Mouse (Mus musculus): ENCODE measurements around the gene Cox8c.

Cox8c gene

DNA sequence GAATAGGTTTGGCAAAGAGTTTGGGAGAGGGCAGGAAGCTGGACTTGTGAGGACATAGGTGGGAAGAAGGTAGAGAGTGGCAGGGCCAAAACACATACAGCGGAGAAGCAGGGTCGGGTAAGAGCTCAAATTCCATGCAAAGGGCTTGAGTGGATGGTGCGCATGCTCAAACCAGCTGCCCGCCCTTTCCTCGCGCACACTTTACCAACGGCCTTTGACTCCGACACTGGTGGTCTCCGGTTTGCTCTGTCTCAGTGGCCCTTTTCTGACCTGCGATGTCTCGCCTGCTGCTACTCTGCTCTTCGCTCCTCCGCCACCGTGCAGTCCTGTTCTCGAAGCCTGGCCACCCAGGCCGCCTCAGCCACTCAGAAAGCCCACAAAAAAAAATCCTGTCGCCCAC, at the start of gene Cox8c:
TSS of gene Cox8c (plus strand) at position 226 of the 400 bp plus-strand sequence.
- DNase-seq: no peak

DNA sequence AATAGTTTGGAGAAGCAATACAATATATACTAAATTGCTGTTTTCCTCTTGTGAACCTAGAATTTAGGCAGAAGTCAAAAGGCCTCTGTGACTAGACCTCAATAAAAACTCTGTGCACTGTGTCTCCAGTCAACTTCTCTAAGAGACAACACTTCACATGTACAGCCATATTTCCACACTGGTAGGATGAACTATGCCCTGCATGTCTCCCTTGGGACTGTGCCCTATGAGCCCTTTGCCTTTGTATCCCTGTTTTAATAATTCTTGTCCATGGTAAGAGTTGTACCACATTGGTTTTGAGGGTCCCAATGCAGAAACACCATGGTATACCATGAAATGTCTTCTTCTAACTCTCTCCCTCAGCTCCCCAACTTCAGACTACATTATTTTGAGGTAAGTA, 38.3 kb upstream of the Cox8c start:
- no peak for DNase-seq

DNA sequence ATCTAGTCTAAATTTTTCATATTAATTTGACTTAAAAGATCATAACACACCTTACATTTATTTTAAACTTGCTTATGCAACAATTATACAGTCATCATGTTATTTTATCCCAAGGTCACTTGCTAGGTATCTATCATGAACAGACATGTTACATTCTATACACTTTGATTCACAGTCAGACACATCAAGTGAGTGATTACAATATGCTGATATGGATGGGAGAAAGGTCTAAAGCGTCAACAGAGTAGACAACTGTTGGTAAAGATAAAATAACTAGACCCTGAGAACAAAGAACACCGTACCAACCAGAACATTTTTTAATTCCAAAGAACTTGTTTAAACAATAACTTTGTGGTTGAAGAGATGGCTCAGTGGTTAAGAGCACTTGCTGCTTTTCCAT, 29.3 kb upstream of the Cox8c start:
- DNase-seq: no peak

DNA sequence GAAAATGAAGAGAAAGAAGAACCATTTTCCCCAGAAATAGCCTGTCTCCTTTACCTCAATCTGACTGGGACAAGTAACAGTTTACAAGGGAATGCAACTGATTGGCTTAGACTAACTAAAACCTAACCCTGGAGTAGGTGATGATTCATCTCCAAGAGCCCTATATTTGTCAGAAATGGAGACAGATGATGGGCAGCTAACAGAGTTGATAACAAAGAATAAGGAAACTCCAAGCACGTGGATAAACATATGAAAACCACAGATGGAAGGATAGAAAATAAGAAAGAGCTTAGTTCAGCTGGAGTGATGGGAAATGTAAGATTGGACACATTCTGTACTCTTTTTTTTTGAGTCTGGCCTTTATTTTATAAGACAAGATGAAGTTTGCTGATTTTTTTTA, 28.6 kb upstream of the Cox8c start:
- no peak for DNase-seq

DNA sequence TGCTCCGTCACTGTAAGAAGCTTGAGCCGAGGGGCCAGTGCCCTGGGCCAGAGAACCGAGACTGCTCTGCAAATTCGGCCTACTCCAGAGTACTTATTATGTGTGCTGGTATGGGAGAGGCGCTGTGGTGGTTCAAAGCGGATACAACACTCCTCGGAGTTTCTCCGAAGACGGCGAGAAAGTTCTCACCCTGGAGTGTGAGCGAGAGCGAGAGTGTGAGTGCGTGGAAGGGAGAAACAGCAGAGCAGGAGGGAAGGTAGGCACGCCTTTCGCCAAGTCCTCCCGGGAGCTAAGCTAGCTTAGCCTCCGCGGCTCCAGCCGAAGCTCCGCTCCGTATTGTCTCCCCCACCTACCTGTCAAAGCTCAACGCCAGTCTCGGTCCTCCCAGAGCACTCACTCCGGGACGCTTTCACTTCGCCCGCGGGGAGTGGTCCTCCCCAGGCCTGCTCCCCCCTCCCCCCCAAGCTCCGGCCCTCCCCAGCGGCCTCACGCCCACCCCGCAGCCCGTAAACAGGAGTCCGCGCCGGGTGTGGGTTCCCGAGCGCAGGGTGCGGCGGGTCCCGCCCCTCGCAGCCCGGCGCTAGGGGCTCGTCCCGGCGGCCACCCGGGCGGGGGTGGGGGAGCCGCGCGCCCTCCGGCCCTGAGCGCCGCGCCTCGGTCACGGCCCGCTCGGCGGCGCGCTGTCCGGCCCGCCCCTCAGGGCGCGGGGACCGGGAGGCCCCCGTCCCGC, 21.6 kb upstream of the Cox8c start:
- peak; percentile 21 for DNase-seq

DNA sequence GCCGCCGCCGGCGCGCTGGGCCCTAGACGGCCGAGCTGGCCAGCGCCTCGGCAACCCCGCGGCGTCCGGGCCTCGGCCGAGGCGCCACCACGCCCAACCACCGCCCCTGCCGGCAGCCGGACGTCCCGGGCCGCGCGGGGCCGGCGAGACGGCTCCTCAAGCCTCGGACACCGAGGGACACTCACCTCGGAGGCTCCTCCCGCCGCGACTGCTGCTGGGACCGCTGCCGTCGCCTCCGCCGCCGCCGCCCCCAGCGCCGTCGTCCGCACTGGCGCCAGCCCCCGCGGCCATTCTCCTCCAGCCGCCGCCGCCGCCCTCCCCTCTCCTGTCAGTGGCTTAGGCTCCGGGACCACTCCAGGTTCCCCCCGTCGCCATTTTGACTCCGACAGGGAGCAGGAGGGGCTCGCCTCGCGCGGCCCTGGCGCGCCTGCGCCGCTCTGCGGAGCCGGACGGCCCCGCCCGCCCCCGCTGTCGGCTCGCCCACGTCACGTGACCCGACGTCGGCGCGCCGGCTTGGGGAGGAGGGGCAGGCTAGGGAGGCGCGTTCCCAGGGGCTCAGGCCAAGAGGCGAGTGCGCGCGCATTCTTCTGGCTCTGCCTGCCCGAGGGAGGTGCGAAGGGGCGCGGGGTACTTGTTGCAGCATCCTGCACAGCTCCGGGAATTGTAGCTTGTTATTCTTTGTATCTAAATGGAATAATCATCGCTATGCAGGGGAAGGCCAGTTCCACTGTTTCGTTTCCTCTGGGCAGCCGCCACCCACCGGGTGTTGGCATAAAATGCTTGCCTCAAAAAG, 20.9 kb upstream of the Cox8c start, which contains the start of gene Btbd7:
TSS of gene Btbd7 (minus strand) at position 441 of the 793 bp plus-strand sequence.
- DNase-seq: peak; percentile 97

DNA sequence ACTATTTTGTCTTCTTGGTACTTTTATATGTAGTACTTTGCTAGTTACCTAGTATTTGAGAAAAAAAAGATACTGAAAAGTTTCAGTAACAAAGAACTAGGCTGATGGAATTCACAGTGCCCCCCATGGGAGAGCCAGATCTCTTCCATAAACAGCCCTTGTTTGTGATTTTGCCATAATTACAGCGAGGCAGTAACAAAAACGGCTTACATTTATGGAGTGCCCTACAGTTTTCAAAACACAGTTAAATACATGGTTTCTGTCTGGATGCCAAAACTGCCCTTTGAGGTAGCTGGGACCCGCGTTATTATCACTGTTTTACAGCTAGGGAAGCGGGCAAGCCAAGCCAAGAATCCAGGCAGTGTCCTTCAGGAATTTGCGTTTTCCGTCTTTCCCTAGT, 20.2 kb upstream of the Cox8c start:
- no peak for DNase-seq

DNA sequence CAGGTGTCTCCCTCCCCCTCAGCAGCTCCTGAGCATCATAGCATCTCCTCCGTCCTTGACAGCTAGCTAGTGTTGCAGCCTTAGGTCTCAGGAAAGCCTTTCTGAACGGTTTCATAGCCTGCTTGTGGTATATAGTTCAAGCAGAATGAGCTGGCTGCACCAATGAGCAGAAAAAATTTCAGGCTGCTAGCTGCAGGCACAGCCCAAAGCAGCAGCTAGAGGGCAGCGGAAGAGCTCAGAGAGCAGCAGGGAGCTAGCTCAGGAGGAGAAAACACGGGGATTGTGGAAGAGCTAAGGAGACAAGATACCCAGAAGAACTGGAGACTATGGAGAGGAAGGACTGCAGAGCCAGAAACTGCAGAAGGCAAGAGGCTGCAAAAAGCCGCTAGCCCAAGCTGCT, 13.4 kb upstream of the Cox8c start:
- peak; percentile 60 for DNase-seq

DNA sequence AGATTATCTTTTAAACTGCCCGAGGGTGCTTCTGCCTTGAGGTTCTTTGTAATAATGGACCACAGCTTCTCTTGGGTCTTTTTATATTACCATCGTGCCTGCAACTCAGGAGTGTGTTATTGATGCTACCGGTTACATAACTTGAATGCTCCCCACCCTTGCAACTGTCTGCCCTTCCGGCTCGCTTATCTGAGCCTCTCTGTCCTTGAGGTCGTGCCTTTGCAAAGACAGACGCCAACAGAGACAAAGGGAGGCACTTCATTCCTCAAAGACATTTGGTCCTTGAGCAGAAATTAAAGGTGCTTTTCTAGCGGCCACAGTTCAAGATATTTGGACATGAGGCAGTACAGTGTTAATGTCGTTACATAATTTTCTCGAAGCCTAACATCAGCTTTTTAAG, 11.8 kb upstream of the Cox8c start:
- no peak for DNase-seq

DNA sequence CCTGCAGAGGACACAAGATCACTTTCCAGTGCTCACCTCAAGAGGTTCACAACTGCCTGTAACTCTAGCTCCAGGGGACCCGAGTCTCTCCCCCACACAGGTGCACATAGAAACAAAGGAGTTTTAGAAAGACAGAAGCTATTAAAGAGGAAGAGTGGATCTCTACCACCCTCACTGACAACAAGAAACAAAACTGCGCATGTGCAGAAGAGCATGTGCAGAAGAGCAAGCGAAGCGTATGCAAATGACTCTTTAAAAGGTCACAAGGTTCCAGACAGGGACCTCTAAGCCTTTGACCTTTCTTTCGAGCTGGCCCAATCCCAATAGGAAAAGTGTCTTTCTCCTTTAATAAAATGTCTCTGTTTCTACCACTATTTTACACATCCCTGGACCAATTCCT, 10.5 kb upstream of the Cox8c start:
- no peak for DNase-seq

DNA sequence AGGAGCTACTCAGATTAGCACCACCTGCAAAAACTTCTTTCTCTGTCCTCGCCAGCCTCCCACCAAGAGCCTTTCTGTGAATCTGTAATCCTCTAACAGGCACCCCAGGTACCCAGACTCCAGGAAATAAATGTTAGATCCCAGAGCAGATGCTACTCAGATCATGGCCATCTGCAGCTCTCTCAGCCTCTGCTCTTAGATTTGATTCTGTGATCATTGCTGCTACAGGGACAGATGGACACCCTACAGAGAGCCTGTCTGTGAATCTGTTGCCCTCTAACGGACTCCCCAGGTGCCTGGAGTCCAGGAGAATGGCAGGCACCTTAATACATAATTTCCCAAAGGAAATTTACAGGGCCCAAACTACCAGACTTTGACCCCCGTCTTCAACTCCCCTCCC, 9.1 kb downstream of the Cox8c start:
- no peak for DNase-seq

DNA sequence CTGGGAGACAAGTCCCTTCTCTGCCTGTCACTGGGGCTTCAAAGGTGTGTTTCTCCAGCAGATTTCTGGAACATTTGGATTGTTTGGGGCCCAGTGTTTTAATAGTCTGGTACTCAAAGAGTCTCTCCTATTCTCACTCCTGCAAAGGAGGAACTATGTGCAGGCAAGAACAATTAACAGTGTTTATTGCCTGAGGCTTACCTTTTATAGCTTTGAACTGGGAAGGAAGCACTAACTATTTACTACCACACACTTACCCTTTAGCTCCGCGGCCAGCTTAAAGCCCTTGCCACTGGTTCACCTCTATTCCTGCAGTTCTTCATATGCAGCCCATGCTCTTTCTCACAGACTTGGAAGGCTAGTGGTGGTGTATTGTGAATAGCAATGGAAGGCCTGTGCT, 17.0 kb downstream of the Cox8c start:
- no peak for DNase-seq

DNA sequence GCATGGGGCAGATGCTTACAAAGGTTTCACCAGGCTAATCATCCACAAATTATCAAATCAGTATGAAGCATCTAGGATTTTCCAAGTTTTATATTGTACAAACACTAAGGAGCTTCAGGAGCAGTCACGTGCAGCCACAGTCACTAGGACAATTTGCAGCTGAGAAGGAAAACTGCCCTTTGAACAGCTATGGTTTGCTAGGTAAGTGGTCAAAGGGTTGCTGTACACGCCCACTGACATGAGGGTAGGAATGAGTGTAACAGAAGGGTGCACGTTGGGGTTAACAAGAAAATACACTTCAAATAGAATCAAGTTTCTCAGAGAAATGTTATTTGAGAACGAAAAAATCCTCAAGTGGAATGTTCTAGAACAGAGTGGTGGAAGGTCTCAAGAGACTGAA, 30.6 kb downstream of the Cox8c start:
- DNase-seq: no peak

DNA sequence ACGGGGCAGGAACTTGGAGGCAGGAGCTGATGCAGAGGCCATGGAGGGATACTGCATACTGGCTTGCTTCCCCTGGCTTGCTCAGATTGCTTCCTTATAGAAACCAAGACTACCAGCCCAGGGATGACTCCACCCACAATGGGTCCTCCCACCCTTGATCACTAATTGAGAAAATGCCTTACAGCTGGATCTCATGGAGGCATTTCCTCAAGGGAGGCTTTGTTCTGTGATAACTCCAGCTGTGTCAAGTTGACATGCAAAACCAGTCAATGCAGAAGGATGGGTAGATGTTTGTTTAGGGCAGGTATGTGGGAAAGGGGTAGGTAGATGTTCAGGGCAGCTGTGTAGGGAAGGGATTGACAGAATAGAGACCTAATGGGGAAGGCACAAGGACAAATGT, 31.2 kb downstream of the Cox8c start:
- no peak for DNase-seq

DNA sequence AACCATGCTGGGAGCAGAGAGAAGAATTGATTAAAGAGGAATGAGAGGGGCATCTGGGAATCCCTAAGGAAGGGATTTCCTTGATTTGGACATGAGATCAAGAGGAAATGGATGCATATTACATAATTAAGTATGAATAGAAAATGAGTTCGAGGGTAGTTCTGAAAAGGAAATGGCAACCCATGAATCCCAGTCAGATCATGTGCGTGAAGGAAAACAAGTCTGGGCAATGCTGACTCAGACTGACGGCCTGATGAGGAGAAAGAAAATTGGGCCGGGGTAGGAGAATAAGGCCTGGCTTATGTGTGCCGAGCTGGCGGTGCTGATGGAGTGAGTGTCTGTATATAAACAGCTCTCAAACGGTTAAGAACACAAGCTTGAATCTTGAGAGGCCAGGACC, 31.7 kb downstream of the Cox8c start:
- DNase-seq: no peak

DNA sequence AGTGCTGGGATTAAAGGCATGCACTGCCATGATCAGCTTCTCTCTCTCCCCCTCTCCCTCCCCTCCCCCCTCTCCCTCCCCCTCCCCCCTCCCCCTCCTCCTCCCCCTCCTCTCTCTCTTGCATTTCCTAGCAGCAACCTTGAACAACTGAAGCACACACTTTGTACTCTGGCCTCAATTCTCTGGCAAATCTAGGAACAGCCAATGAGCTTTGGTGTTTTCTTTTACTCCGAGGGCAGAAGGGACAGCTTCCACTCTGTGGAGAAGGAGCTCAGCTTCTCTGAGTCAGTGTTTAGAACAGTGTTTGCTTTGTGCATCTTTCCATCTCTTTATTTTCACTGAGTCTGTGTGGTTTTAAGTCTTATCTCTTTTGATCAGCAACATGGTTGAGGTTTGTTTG, 36.8 kb downstream of the Cox8c start:
- no peak for DNase-seq

DNA sequence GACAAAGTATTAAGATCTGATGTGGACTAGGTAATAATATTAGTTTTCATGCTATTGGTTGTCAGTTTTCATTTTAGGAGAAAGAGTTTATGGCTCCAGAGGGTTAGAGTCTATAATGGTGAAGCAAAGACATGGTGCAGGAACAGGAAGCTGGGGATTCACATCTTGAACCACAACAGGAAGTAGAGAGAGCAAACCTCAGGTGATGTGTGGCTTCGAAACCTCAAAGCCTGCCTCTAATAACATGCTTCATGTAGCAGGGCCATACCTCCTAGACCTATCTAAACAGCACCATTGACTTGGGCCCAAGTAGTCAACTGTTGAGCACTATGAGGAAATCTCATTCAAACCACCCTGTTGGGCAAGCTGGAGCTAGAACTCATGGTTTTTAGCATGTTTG, 46.5 kb downstream of the Cox8c start:
- DNase-seq: no peak

DNA sequence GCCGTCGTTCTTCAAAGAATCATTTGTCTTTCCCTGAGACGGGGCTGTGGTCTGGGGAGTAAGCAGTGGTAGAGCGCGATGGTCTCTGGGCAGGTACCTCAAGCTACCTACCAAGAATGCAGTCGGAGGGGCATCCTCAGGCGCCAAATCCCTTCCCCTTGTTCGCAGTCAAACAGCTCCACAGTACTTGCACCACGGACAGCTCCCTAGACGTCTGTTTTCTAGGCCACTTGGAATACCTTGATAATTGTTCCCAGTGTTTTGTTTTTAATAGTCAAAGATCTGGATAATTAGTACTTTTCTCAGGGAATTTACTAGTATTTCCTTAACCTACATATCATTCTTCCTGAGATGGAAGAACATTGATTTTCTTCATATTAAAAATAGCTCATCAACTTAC, 48.7 kb downstream of the Cox8c start:
- no peak for DNase-seq

DNA sequence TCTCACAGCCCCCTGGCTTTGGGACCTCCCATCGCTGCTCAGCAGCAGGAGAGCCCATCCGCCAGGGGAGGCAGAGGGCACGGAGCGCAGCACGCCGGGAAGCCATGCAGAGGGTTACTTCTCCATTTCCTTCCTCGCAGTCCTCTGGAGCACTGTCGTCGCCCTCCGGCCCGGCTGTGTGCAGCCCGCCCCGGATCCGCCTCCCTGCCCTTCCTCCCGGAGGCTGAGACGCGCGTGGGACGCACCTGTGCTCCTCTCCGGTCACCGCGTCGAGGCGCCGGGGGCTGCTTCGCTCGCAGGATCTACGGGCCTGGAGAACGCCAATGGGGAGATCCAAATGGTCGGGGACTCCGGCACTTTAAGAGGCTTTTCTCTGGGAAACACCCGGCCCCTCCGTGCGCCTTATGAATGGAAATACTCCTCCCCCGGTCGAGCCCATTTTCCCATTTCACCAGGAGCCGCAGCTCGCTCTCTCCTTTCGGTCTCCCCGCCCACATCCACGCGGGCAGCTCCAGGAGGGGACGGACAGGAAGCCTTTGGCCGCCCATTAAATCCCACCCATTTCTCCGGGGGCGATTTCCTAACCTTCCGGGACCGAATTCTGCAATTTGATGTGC, 49.8 kb downstream of the Cox8c start, which contains the start of gene Unc79:
TSS of gene Unc79 (plus strand) at position 82 of the 617 bp plus-strand sequence.
- DNase-seq: peak; percentile 83

DNA sequence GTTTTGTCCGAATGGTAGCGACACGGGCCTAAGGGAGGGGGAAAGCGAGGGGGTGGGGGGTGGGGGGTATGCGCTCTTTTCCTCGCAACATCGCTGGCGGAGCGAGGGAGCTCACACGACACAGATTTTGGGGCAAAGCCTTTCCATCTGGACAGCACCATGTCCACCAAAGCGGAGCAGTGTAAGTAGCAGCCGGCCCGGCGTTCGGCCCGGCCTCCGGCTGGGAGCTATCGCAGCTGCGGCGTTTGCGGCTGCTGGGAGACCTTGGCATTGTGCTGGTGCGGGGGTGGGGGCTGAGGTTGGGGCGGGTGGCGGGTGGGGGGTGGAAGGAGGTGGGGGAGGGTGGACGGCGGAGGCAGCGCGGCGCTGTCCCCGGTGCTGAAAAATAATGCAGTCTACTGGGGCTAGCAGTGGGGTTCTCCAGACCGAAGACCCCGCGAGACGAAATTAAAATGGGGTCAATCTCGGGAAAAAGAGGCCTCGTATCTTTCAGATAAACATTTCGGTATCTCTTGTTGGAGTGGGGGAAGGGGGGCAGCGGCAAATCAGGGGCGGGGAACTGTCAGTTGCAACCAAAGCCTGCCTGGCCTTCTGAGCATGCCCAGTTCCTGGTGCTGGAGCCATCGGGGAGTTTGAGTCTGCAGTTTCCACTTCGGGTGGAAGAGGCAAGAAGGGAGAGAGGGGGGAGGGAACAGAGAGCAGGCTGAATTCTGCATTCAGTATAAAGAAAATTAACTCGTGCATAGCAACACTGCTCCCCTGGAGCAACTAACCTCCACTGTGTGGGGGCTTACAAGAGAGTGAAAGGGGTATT, 50.5 kb downstream of the Cox8c start:
- peak; percentile 72 for DNase-seq
